Mouse (Mus musculus) myocyte (in vitro differentiated cells): Measurements from ENCODE around the gene Adgre5.

ENCODE experiments used
- CEBPB ChIP-seq: IDR thresholded peaks from 2 replicates; pipeline ENCODE4 v1.6.1; 2011; ENCODE audit warnings: mild to moderate bottlenecking, moderate library complexity; ENCODE audit not compliant: poor library complexity, insufficient read depth, severe bottlenecking
- E2F4 ChIP-seq: IDR thresholded peaks from one replicate; pipeline ENCODE4 v1.6.1; 2011; ENCODE audit warnings: mild to moderate bottlenecking, control low read depth, moderate library complexity; ENCODE audit not compliant: insufficient read depth
- MAX ChIP-seq: IDR thresholded peaks from one replicate; pipeline ENCODE4 v1.6.1; 2011; ENCODE audit warnings: low read depth, mild to moderate bottlenecking, control low read depth
- POLR2A ChIP-seq: IDR thresholded peaks from one replicate; pipeline ENCODE4 v1.6.1; 2011; ENCODE audit warnings: low read depth, mild to moderate bottlenecking, control low read depth, moderate library complexity; ENCODE audit not compliant: insufficient read length
- TCF12 ChIP-seq: IDR thresholded peaks from one replicate; pipeline ENCODE4 v1.6.1; 2011; ENCODE audit warnings: mild to moderate bottlenecking, control low read depth; ENCODE audit not compliant: poor library complexity, insufficient read depth, severe bottlenecking

DNA sequence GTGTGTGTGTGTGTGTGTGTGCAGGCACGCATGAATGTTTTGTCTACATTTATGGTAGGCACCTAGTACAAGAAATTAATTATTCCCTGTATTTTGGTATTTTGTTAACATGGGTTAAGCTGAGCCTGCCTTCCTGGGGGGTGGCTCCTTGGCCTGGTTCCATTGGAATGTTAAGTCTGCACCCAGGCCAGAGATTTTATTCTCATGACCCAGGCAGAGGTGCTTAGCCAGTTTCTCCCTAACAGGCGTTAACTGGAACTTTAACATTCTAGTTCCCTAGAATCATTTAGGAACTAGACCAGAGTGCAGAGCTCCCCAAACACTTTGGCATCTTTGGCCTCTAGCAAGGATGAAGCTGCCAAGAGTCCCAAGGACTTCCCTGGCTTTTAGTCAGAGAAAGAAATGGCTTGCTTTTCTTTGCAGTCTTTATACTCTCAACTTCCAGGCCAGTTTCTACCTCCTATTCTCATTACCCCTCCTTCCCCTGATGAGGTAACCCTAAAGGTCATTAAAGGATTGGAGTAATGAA lies 18.2 kb upstream of the Adgre5 start:
- TF ChIP-seq POLR2A (no peak), MAX (no peak), TCF12 (no peak), CEBPB (no peak), E2F4 (no peak)
